Mouse (Mus musculus) bone marrow, adult 2 months (tissue): ENCODE data around the gene Tcn2.

Experiments
- CTCF ChIP-seq: fragments of 200-500 bp; IDR thresholded peaks from 2 replicates; pipeline ENCODE4 v1.5.1; 2011; ENCODE audit warnings: low read length, control low read depth; ENCODE audit not compliant: control insufficient read depth, insufficient read depth
- POLR2A ChIP-seq: fragments of 200-500 bp; IDR thresholded peaks from 2 replicates; pipeline ENCODE4 v1.6.1; 2011; ENCODE audit warnings: low read depth, mild to moderate bottlenecking, control low read depth, low read length, borderline replicate concordance; ENCODE audit not compliant: control insufficient read depth

GRCm38 (mm10) chr11:3918738-3919137 lies 13.2 kb downstream of the Tcn2 start:
- TF ChIP-seq CTCF (peak; percentile 59; the same call in 1 of the 2 replicates), POLR2A (no peak)
